Mouse (Mus musculus) heart, embryonic 11.5 days (tissue): Measurements from ENCODE around the gene Ube2e1. TPM values are rescaled to one million over a fixed set of nuclear protein-coding genes. Genes with fewer than 3 reads are reported as not detected.
A peak's percentile ranks its signal among the peaks of the same experiment; 100 is the strongest.
"Not testable (repeated sequence)": the region's sequence is repeated elsewhere in the genome, so short reads cannot be mapped to it uniquely, and the experiment has no call there.

Experiments used
- ATAC-seq: fragments of 200-750 bp; cut with Nextera tagmentation; replicated peaks from 2 replicates; pipeline ENCODE4 v1.8.0; 2017; ENCODE audit warnings: moderate library complexity; ENCODE audit not compliant: insufficient number of reproducible peaks, low FRiP score, low TSS enrichment
- H3K27ac ChIP-seq: fragments of 300-500 bp; sonication (generic); 2 replicates; pipeline ENCODE4 v1.5.1; 2014; ENCODE audit warnings: mild to moderate bottlenecking, low read depth, low read length
- H3K27me3 ChIP-seq: fragments of 300-500 bp; sonication (generic); 2 replicates; pipeline ENCODE4 v1.6.1; 2014; ENCODE audit warnings: mild to moderate bottlenecking, low read length, mixed read lengths; ENCODE audit not compliant: control insufficient read depth, insufficient read depth
- H3K36me3 ChIP-seq: fragments of 300-500 bp; sonication (generic); 2 replicates; pipeline ENCODE4 v1.6.1; 2014; ENCODE audit warnings: mild to moderate bottlenecking, low read length, moderate library complexity, mixed read lengths; ENCODE audit not compliant: control insufficient read depth, insufficient read depth
- H3K4me1 ChIP-seq: fragments of 300-500 bp; sonication (generic); 2 replicates; pipeline ENCODE4 v1.6.1; 2014; ENCODE audit warnings: low read length; ENCODE audit not compliant: control insufficient read depth, insufficient read depth
- H3K4me2 ChIP-seq: fragments of 300-500 bp; sonication (generic); 2 replicates; pipeline ENCODE4 v1.6.1; 2014; ENCODE audit warnings: mild to moderate bottlenecking, moderate library complexity
- H3K4me3 ChIP-seq: fragments of 300-500 bp; sonication (generic); 2 replicates; pipeline ENCODE4 v1.5.1; 2014; ENCODE audit warnings: low read depth, low read length
- H3K9ac ChIP-seq: fragments of 300-500 bp; sonication (generic); 2 replicates; pipeline ENCODE4 v1.6.1; 2014; ENCODE audit warnings: mild to moderate bottlenecking, low read depth, low read length, moderate library complexity
- H3K9me3 ChIP-seq: fragments of 300-500 bp; sonication (generic); replicated peaks from 2 replicates; pipeline ENCODE4 v1.6.1; 2016; ENCODE audit warnings: low read length; ENCODE audit not compliant: control insufficient read depth
- WGBS: fragments of 180-500 bp; shearing (Covaris S2); extraction: QIAGEN DNeasy Blood & Tissue Kit; methylation state at CpG from one replicate; pipeline ENCODE4 v1.1.7; 2014; ENCODE audit not compliant: insufficient replicate concordance; 5-methylcytosine and 5-hydroxymethylcytosine counted together
- polyA plus RNA-seq: library from polyadenylated mRNA; unstranded; fragments of >200 nt; fragmentation: Nextera tagmentation; extraction: Ambion mirVana; gene quantifications from 2 replicates; pipeline ENCODE4 v1.2.1, GENCODE M21; 2014

Gene Ube2e1
- polyA plus RNA-seq, 1 experiment from 2014 or later: 27.5 TPM

DNA sequence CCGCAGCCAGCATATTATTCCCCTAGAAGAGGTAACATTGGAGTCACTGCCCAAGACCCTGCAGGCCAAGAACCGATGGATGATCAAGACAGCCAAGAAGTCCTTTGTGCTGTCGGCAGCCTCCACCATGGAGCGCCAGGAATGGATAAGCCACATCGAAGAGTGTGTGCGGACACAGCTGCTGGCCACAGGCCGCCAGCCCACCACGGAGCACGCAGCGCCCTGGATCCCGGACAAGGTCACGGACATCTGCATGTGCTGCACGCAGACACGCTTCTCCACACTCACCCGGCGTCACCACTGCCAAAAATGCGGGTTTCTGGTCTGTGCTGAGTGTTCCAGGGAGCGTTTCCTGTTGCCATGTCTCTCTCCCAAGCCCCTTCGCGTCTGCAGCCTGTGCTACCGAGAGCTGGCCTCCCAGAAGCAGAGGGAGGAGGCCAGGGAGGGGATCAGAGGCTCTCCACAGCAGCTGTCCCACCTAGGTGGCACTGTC is 89.0 kb downstream of the Ube2e1 start:
- Histone ChIP-seq H3K9me3 (no peaks in the 10 kb centered on the region), H3K27me3 (no peaks in the 10 kb centered on the region), H3K4me2 (no peak overlapping the region), H3K4me3 (no peak overlapping the region), H3K4me1 (no peaks in the 10 kb centered on the region), H3K27ac (no peak overlapping the region), H3K9ac (no peak overlapping the region), H3K36me3 (no peaks in the 10 kb centered on the region)
- no peak for ATAC-seq
- 81% methylated on average over 21 of the region's 21 CpGs for WGBS

DNA sequence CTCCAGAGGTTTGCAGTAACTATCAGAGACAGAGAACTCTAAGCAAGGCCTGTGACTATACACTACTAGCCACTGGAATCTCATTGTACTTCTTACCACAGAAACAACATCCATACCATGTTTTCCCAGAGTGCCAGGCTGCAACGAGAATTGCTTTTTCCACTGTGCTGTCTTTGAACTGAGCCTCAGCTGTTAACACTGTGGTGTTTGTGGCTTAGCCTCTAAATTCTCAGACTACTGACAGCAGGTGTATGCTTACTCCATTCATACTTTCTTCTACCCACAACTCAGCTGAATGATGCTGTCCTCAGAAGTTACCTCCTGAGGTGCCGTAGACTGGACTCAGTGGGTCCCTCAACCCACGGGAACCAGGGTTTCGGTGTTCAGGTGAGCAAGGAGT is 89.9 kb downstream of the Ube2e1 start:
- H3K9me3 ChIP-seq: no peaks in the 10 kb centered on the region
- no peak overlapping the region for H3K9ac ChIP-seq
- H3K4me2 ChIP-seq: no peak overlapping the region
- H3K27ac ChIP-seq: no peak overlapping the region
- 84% methylated on average over 4 of the region's 4 CpGs for WGBS
- no peak for ATAC-seq
- H3K36me3 ChIP-seq: no peaks in the 10 kb centered on the region
- H3K4me3 ChIP-seq: no peak overlapping the region
- H3K4me1 ChIP-seq: no peaks in the 10 kb centered on the region
- no peaks in the 10 kb centered on the region for H3K27me3 ChIP-seq

GRCm38 (mm10) chr14:18240132-18240531 is 91.5 kb downstream of the Ube2e1 start:
- Histone ChIP-seq H3K27me3 (no peaks in the 10 kb centered on the region), H3K4me1 (no peaks in the 10 kb centered on the region), H3K9me3 (no peaks in the 10 kb centered on the region), H3K9ac (no peak overlapping the region), H3K4me2 (no peak overlapping the region), H3K4me3 (no peak overlapping the region), H3K36me3 (no peaks in the 10 kb centered on the region), H3K27ac (no peak overlapping the region)
- ATAC-seq: no peak
- 62% methylated on average over 7 of the region's 7 CpGs for WGBS

DNA sequence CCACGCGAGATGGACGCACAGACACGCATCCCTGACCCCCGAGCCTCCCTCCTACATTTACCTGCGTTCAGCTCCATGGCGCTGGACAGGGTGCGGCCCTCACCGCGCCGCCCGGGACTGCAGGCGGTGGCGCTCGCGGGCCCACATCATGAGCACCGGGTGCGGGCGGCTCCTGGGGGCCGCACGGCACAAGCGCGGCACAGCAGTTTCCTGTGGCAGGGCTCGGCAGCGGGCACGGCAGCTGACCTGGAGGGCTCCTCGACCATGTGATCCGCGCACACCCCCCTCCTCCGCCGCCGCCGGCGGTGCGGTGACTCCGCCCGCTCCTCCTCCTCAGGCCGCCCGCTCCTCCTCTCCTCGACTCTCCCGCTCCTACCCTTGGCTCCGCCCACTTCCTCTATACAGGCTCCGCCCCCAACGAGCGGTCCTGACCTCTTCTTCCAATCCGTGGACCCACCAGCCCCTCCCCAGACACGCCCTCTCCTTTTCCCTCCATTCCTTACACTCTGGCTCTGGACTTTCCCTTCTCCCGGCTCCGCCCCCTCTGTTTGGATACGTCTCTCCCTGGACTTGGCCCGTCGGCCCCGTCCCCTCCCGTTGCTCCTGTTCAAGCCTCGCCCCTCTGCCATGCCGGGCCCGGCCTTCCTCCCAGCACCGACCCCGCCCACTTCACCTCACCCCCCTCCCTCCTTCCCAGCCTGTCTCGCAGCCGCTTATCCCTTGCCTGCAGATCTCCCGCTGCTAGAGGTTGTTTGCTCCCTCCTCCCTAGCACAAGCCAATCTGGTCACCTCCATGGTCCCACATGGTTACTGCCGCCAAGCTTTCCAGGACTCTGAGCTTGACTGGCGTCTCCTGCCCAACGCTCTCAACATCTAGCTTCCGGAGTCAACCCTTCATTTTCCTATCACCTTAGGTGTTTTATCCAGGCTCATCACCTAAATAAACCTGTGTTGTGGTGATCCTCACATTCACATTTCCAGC is 92.6 kb downstream of the Ube2e1 start, which contains the start of gene Nr1d2:
Nr1d2 (minus strand) TSS at position 378 of the 982 bp plus-strand sequence.
- Histone ChIP-seq H3K9me3 (no peaks in the 10 kb centered on the region), H3K4me2 (peak within 1 kb of the TSS; percentile 81), H3K9ac (peak within 1 kb of the TSS; percentile 78), H3K4me3 (peak within 1 kb of the TSS; percentile 88), H3K27me3 (no peaks in the 10 kb centered on the region), H3K36me3 (no peaks in the 10 kb centered on the region), H3K4me1 (no peaks in the 10 kb centered on the region), H3K27ac (peak within 1 kb of the TSS; percentile 94)
- peak; percentile 90 for ATAC-seq
- 1% methylated on average over 54 of the region's 66 CpGs for WGBS

- Histone ChIP-seq H3K9ac (peak overlapping the region; percentile 78), H3K36me3 (no peaks in the 10 kb centered on the region), H3K4me2 (peak overlapping the region; percentile 81), H3K9me3 (no peaks in the 10 kb centered on the region), H3K4me1 (no peaks in the 10 kb centered on the region), H3K27ac (peak overlapping the region; percentile 94), H3K4me3 (peak overlapping the region; percentile 88), H3K27me3 (no peaks in the 10 kb centered on the region)
- peak; percentile 91 for ATAC-seq
- under 1% methylated on average over 71 of the region's 71 CpGs for WGBS
These were observed 93.4 kb downstream of the Ube2e1 start for GRCm38 (mm10) chr14:18238131-18238749.

- peak overlapping the region; percentile 88 for H3K4me3 ChIP-seq
These were observed 94.3 kb downstream of the Ube2e1 start for GRCm38 (mm10) chr14:18237381-18237780.

GRCm38 (mm10) chr14:18236496-18237235 is 95.0 kb downstream of the Ube2e1 start:
- WGBS: 87% methylated on average over 2 of the region's 2 CpGs
- not testable (repeated sequence) for H3K4me2 ChIP-seq, ATAC-seq, H3K9me3 ChIP-seq, H3K4me3 ChIP-seq, H3K27ac ChIP-seq, H3K9ac ChIP-seq, H3K4me1 ChIP-seq, H3K36me3 ChIP-seq, H3K27me3 ChIP-seq

More at GRCm38 (mm10) chr14:18237381-18237780, 94.3 kb downstream of the Ube2e1 start:
- Histone ChIP-seq H3K9me3 (no peaks in the 10 kb centered on the region), H3K36me3 (no peaks in the 10 kb centered on the region), H3K4me2 (peak overlapping the region; percentile 81), H3K4me1 (no peaks in the 10 kb centered on the region), H3K27ac (no peak overlapping the region), H3K27me3 (no peaks in the 10 kb centered on the region), H3K9ac (no peak overlapping the region; the same call in 1 of the 2 replicates)
- 74% methylated on average over 4 of the region's 4 CpGs for WGBS
- ATAC-seq: no peak
